Mouse (Mus musculus): ENCODE data around the gene Atg16l1.

DNA sequence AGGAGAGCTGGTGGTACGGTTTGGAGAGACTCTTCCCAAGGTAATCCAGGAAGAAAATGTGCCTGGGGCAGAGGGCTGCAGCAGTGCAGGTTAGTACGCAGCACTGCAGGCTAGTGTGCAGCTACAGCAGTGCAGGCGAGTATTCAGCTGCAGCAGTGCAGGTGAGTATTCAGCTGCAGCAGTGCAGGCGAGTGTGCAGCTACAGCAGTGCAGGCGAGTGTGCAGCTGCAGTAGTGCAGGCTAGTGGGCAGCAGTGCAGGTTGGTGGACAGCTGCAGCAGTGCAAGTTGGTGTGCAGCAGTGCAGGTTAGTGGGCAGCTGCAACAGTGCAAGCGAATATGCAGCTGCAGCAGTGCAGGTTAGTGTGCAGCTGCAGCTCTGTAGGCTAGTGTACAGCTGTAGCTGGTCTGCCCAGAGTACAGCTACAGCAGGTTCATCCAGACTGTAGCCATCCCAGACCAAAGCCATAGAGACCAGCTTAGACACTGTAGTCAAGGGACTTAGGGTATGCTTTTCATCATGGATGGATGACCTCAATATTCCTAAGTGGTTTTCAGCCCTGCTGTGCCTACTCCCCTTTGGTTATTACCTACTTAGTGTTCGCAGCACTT is 45.9 kb upstream of the Atg16l1 start:
- TF ChIP-seq POLR2A (IDR thresholded peaks at IDR 0.05; ENCODE audit: low read depth, low read length) (no peak), CTCF (IDR thresholded peaks at IDR 0.05; ENCODE audit: extremely low read depth, insufficient read depth, insufficient read length, insufficient replicate concordance) (no peak)
